Mouse (Mus musculus) CD4-positive, CD25-positive, alpha-beta regulatory T cell, adult 9 weeks (primary cell): ENCODE data around the gene Cdkn2b. TPM values are rescaled to one million over a fixed set of nuclear protein-coding genes. Genes with fewer than 3 reads are reported as not detected.

Experiments
- polyA plus RNA-seq: library from polyadenylated mRNA; unstranded; fragments of 100-300 nt; shearing (Covaris generic); gene quantifications from one replicate; pipeline ENCODE4 v1.2.1, GENCODE M21; 2017

The Cdkn2b gene
- polyA plus RNA-seq: 0.20 TPM

DNA sequence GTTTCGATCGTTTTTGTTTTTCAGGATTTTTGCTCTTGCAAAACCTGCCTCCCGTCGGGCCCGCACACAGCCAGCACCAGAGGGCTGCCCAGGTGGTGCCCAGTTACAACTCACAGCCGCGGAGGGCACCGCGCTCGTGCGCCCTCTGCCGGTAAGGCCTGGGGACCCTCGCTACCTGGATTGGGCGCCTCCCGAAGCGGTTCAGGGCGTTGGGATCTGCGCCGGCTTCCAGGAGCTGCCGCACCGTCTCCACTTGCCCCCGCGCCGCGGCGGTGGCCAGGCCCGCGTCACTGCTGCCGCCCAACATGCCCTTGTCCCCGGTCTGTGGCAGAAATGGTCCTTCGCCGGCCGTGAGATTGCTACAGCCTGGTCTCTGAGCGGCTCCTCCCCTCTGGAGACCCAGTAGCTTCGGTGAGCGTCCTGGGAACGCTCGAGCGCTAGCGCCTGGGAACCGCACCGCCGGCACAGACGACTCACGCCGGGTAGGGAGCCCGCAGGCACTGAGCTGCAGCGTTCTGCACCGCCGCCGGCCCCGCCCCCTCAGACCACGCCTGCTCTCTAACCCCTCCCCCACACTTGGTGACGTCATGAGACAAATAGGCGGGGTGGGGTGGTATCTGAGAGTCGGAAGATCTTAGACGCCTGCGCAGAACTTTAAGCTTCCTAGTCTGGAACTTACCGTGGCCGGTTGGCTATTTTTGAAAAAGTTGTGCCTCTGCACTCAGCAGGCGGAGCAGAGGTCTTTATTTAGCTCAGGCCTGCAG is at the start of gene Cdkn2b:
Cdkn2b (minus strand) TSS at position 549 of the 764 bp plus-strand sequence.

GRCm38 (mm10) chr4:89294486-89295440 is 16.1 kb downstream of the Cdkn2b start, which contains the start of gene Cdkn2a:
Cdkn2a (minus strand) TSS chr4:89294653.

Other genes with a start within 250 kb of the Cdkn2b start
- 60.6 TPM for gene Mtap, start 173.9 kb downstream of the Cdkn2b start, polyA plus RNA-seq
- not detected for gene Cdkn2a, start 16.4 kb downstream of the Cdkn2b start, polyA plus RNA-seq